Mouse (Mus musculus): Measurements from ENCODE around the gene Magel2. TPM values are rescaled to one million over a fixed set of nuclear protein-coding genes. Genes with fewer than 3 reads are reported as not detected.
A peak's percentile ranks its signal among the peaks of the same experiment; 100 is the strongest.

The Magel2 gene
- 9.7 and 9.9 TPM in 2 replicates for polyA plus RNA-seq (2015; fragmentation: Nextera tagmentation; extraction: Ambion mirVana)

GRCm38 (mm10) chr7:62376510-62377304 lies at the start of gene Magel2:
Gene Magel2, plus strand, starts transcription at chr7:62377010.
- Histone ChIP-seq H3K27me3 (no peaks in the 10 kb centered on the region), H3K9ac (peak within 1 kb of the TSS; percentile 81), H3K27ac (replicated peaks) (peak within 1 kb of the TSS; percentile 83), H3K4me3 (peak within 1 kb of the TSS; percentile 57), H3K9me3 (peaks cover 18% of the 10 kb centered on the region; the same call in 1 of the 2 replicates), H3K36me3 (no peaks in the 10 kb centered on the region), H3K4me2 (peak within 1 kb of the TSS; percentile 65), H3K4me1 (replicated peaks) (peaks cover 15% of the 10 kb centered on the region)
- WGBS: 26% methylated on average over 31 of the region's 31 CpGs
- ATAC-seq (ENCODE audit: low read depth): peak; percentile 95

- Histone ChIP-seq H3K9me3 (0 out of 2 replicates have a peak, but pooled peaks cover 7% of the 10 kb centered on the region), H3K4me2 (no peak overlapping the region), H3K27me3 (no peaks in the 10 kb centered on the region), H3K4me1 (replicated peaks) (peaks cover 11% of the 10 kb centered on the region), H3K27ac (replicated peaks) (no peak overlapping the region), H3K9ac (no peak overlapping the region), H3K36me3 (no peaks in the 10 kb centered on the region), H3K4me3 (no peak overlapping the region)
- WGBS: 30% methylated on average over 1 of the region's 1 CpGs
- ATAC-seq (ENCODE audit: low read depth): no peak
Observed at GRCm38 (mm10) chr7:62345411-62345810, 31.4 kb upstream of the Magel2 start.

- Histone ChIP-seq H3K4me1 (replicated peaks) (peaks cover 11% of the 10 kb centered on the region), H3K27ac (replicated peaks) (no peak within 1 kb of the TSS), H3K4me2 (no peak within 1 kb of the TSS), H3K9me3 (0 out of 2 replicates have a peak, but pooled peaks cover 7% of the 10 kb centered on the region), H3K36me3 (no peaks in the 10 kb centered on the region), H3K4me3 (no peak within 1 kb of the TSS), H3K27me3 (no peaks in the 10 kb centered on the region), H3K9ac (no peak within 1 kb of the TSS)
- 59% methylated on average over 1 of the region's 1 CpGs for WGBS
- no peak for ATAC-seq (ENCODE audit: low read depth)
Observed at GRCm38 (mm10) chr7:62346269-62346668, 30.5 kb upstream of the Magel2 start, which contains the start of gene Ndn. Gene Ndn, plus strand, starts transcription at chr7:62346569.

- Histone ChIP-seq H3K27ac (replicated peaks) (peak overlapping the region; percentile 82), H3K4me2 (peak overlapping the region; percentile 75), H3K36me3 (no peaks in the 10 kb centered on the region), H3K27me3 (no peaks in the 10 kb centered on the region), H3K4me3 (peak overlapping the region; percentile 58), H3K4me1 (replicated peaks) (peaks cover 11% of the 10 kb centered on the region), H3K9me3 (0 out of 2 replicates have a peak, but pooled peaks cover 7% of the 10 kb centered on the region), H3K9ac (peak overlapping the region; percentile 77)
- peak; percentile 98 for ATAC-seq (ENCODE audit: low read depth)
- 21% methylated on average over 42 of the region's 42 CpGs for WGBS
Observed at GRCm38 (mm10) chr7:62348106-62348803, 28.6 kb upstream of the Magel2 start.

GRCm38 (mm10) chr7:62348804-62349190 lies 28.0 kb upstream of the Magel2 start:
- WGBS: 32% methylated on average over 17 of the region's 17 CpGs
- Histone ChIP-seq H3K4me2 (peak overlapping the region; percentile 75), H3K27ac (replicated peaks) (peak overlapping the region; percentile 82), H3K9me3 (0 out of 2 replicates have a peak, but pooled peaks cover 7% of the 10 kb centered on the region), H3K36me3 (no peaks in the 10 kb centered on the region), H3K27me3 (no peaks in the 10 kb centered on the region), H3K4me3 (peak overlapping the region; percentile 58), H3K9ac (peak overlapping the region; percentile 77), H3K4me1 (replicated peaks) (peaks cover 11% of the 10 kb centered on the region)
- peak; percentile 73; the same call in 1 of the 2 replicates for ATAC-seq (ENCODE audit: low read depth)

- Histone ChIP-seq H3K4me3 (no peak overlapping the region), H3K4me2 (no peak overlapping the region), H3K4me1 (replicated peaks) (peaks cover 11% of the 10 kb centered on the region), H3K9ac (no peak overlapping the region), H3K27ac (replicated peaks) (no peak overlapping the region), H3K27me3 (no peaks in the 10 kb centered on the region), H3K9me3 (0 out of 2 replicates have a peak, but pooled peaks cover 7% of the 10 kb centered on the region), H3K36me3 (no peaks in the 10 kb centered on the region)
- no peak for ATAC-seq (ENCODE audit: low read depth)
- WGBS: 45% methylated on average over 8 of the region's 8 CpGs
Observed at GRCm38 (mm10) chr7:62351266-62351665, 25.5 kb upstream of the Magel2 start.

GRCm38 (mm10) chr7:62365039-62365636 lies 11.7 kb upstream of the Magel2 start:
- ATAC-seq (ENCODE audit: low read depth): peak; percentile 88
- Histone ChIP-seq H3K36me3 (no peaks in the 10 kb centered on the region), H3K9ac (peak overlapping the region; percentile 66), H3K4me3 (peak overlapping the region; percentile 30), H3K27me3 (no peaks in the 10 kb centered on the region), H3K9me3 (no peaks in the 10 kb centered on the region; the same call in 1 of the 2 replicates), H3K4me1 (replicated peaks) (no peaks in the 10 kb centered on the region), H3K27ac (replicated peaks) (peak overlapping the region; percentile 85), H3K4me2 (peak overlapping the region; percentile 41)
- WGBS: 44% methylated on average over 7 of the region's 7 CpGs

GRCm38 (mm10) chr7:62366730-62367129 lies 10.1 kb upstream of the Magel2 start:
- Histone ChIP-seq H3K27me3 (no peaks in the 10 kb centered on the region), H3K36me3 (no peaks in the 10 kb centered on the region), H3K4me1 (replicated peaks) (no peaks in the 10 kb centered on the region), H3K9me3 (no peaks in the 10 kb centered on the region; the same call in 1 of the 2 replicates), H3K4me2 (peak overlapping the region; percentile 38), H3K4me3 (peak overlapping the region; percentile 27), H3K27ac (replicated peaks) (peak overlapping the region; percentile 80), H3K9ac (peak overlapping the region; percentile 60)
- 0 out of 2 replicates have a peak, but pooled peaks have one; percentile 53 for ATAC-seq (ENCODE audit: low read depth)
- WGBS: 60% methylated on average over 8 of the region's 8 CpGs

GRCm38 (mm10) chr7:62375658-62376057 lies 1.2 kb upstream of the Magel2 start:
- Histone ChIP-seq H3K9ac (no peak overlapping the region), H3K9me3 (peaks cover 18% of the 10 kb centered on the region; the same call in 1 of the 2 replicates), H3K27ac (replicated peaks) (no peak overlapping the region), H3K4me3 (no peak overlapping the region), H3K4me1 (replicated peaks) (peaks cover 15% of the 10 kb centered on the region), H3K27me3 (no peaks in the 10 kb centered on the region), H3K36me3 (no peaks in the 10 kb centered on the region), H3K4me2 (peak overlapping the region; percentile 65)
- ATAC-seq (ENCODE audit: low read depth): no peak
- 33% methylated on average over 4 of the region's 4 CpGs for WGBS

GRCm38 (mm10) chr7:62377313-62377712 lies 503 bp downstream of the Magel2 start:
- Histone ChIP-seq H3K27me3 (no peaks in the 10 kb centered on the region), H3K36me3 (no peaks in the 10 kb centered on the region), H3K9me3 (peaks cover 18% of the 10 kb centered on the region; the same call in 1 of the 2 replicates), H3K4me2 (peak overlapping the region; percentile 65), H3K27ac (replicated peaks) (peak overlapping the region; percentile 83), H3K4me3 (peak overlapping the region; percentile 57), H3K9ac (peak overlapping the region; percentile 81), H3K4me1 (replicated peaks) (peaks cover 15% of the 10 kb centered on the region)
- ATAC-seq (ENCODE audit: low read depth): peak; percentile 60
- 41% methylated on average over 14 of the region's 14 CpGs for WGBS

- Histone ChIP-seq H3K9me3 (peaks cover 18% of the 10 kb centered on the region; the same call in 1 of the 2 replicates), H3K27ac (replicated peaks) (no peak overlapping the region), H3K4me3 (peak overlapping the region; percentile 57), H3K36me3 (no peaks in the 10 kb centered on the region), H3K27me3 (no peaks in the 10 kb centered on the region), H3K4me2 (peak overlapping the region; percentile 65), H3K4me1 (replicated peaks) (peaks cover 15% of the 10 kb centered on the region), H3K9ac (peak overlapping the region; percentile 81; the same call in 1 of the 2 replicates)
- no peak for ATAC-seq (ENCODE audit: low read depth)
- WGBS: 86% methylated on average over 9 of the region's 9 CpGs
Observed at GRCm38 (mm10) chr7:62378529-62378928, 1.7 kb downstream of the Magel2 start.
